Mouse (Mus musculus) ES-E14 (cell line): ENCODE data around the gene Tex37. TPM values are rescaled to one million over a fixed set of nuclear protein-coding genes. Genes with fewer than 3 reads are reported as not detected.

Experiments
- DNase-seq: peaks from one replicate; pipeline ENCODE4 v3.0.0-alpha.2; 2013; ENCODE audit warnings: low read depth, low spot score
- H3K27ac ChIP-seq: 2 replicates; pipeline ENCODE4 v1.5.1; 2012; ENCODE audit warnings: low read depth, mild to moderate bottlenecking, low read length, moderate library complexity, mixed read lengths; ENCODE audit not compliant: poor library complexity, insufficient read depth, severe bottlenecking
- H3K36me3 ChIP-seq: 2 replicates; pipeline ENCODE4 v1.6.1; 2012; ENCODE audit warnings: mild to moderate bottlenecking, low read length, moderate library complexity, mixed read lengths; ENCODE audit not compliant: control insufficient read depth, poor library complexity, insufficient read depth, severe bottlenecking
- H3K4me1 ChIP-seq, 2 experiments: fragments of 150-350 bp in 1 of 2; sonication (generic) in 1 of 2; 2 replicates each; pipeline ENCODE4 v1.6.1; 2012; ENCODE audit warnings: low read length in 2 of 2, mild to moderate bottlenecking in 1 of 2, mixed read lengths in 1 of 2; ENCODE audit not compliant: control insufficient read depth in 2 of 2, insufficient read depth in 2 of 2, poor library complexity in 1 of 2
- H3K4me3 ChIP-seq, 2 experiments: fragments of 150-350 bp in 1 of 2; sonication (generic) in 1 of 2; 2 replicates each; pipeline ENCODE4 v1.5.1; 2012; ENCODE audit warnings: low read length in 2 of 2, low read depth in 1 of 2, mild to moderate bottlenecking in 1 of 2, mixed read lengths in 1 of 2; ENCODE audit not compliant: insufficient read depth in 1 of 2, poor library complexity in 1 of 2, severe bottlenecking in 1 of 2
- H3K9ac ChIP-seq: 2 replicates; pipeline ENCODE4 v1.6.1; 2012; ENCODE audit warnings: low read depth, mild to moderate bottlenecking, low read length, mixed read lengths; ENCODE audit not compliant: poor library complexity, insufficient read depth, severe bottlenecking
- H3K9me3 ChIP-seq: fragments of 150-350 bp; sonication (generic); 2 replicates; pipeline ENCODE4 v1.6.1; 2012; ENCODE audit warnings: low read depth, mild to moderate bottlenecking, low read length; ENCODE audit not compliant: control insufficient read depth, insufficient read depth
- CHD2 ChIP-seq: IDR thresholded peaks from 2 replicates; pipeline ENCODE4 v1.6.1; 2014; ENCODE audit warnings: mild to moderate bottlenecking, low read depth, low read length, inconsistent platforms
- HCFC1 ChIP-seq: IDR thresholded peaks from 2 replicates; pipeline ENCODE4 v1.6.1; 2012; ENCODE audit warnings: low read length, inconsistent platforms, borderline replicate concordance; ENCODE audit not compliant: insufficient read depth
- MAFK ChIP-seq: IDR thresholded peaks from 2 replicates; pipeline ENCODE4 v1.6.1; 2014; ENCODE audit warnings: mild to moderate bottlenecking, low read depth, low read length, inconsistent platforms; ENCODE audit not compliant: insufficient read depth
- ZC3H11A ChIP-seq: IDR thresholded peaks from 2 replicates; pipeline ENCODE4 v1.6.1; 2012; ENCODE audit warnings: low read depth, mild to moderate bottlenecking, inconsistent platforms, low read length, borderline replicate concordance
- ZNF384 ChIP-seq: IDR thresholded peaks from 2 replicates; pipeline ENCODE4 v1.6.1; 2012; ENCODE audit warnings: low read depth, low read length, inconsistent platforms
- in situ Hi-C, 2 experiments: fragments of 600-800 bp; cut with MboI; formaldehyde crosslinking; loops; one replicate each; pipeline ENCODE4 v1.15.1; 2025; ENCODE audit warnings: low sequenced_read_pairs in 2 of 2, inconsistent platforms in 1 of 2; ENCODE audit not compliant: unreplicated experiment in 2 of 2
- total RNA-seq: library from RNA; depleted of rRNA; stranded (reverse); fragments of 300-350 nt; gene quantifications from 2 replicates; pipeline ENCODE4 v1.2.3, GENCODE M21; 2012

Tex37 gene
- total RNA-seq, 1 experiment, result not detected

DNA sequence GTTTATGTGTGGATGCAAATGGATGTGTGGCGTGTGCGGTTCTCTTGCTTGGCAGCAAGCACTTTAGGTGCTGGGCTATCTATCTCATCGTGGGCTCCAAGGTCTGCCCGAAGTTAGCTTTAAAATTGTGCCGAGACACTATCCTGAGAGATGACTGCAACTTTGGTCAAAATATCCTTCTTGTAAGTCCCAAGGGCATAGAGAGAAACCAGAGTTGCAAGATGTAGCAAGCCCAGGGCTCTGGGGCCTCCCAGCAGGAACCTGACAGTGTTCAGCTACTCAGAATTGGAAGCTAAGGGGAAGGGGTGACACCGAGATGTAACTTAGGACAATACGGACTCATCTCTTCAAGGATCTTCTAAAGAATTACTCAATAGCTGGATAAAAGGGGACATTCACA, 9.2 kb downstream of the Tex37 start:
- Histone ChIP-seq H3K9ac (no peak overlapping the region), H3K4me3 (no peak overlapping the region)
- in situ Hi-C loops, result no loop called here

DNA sequence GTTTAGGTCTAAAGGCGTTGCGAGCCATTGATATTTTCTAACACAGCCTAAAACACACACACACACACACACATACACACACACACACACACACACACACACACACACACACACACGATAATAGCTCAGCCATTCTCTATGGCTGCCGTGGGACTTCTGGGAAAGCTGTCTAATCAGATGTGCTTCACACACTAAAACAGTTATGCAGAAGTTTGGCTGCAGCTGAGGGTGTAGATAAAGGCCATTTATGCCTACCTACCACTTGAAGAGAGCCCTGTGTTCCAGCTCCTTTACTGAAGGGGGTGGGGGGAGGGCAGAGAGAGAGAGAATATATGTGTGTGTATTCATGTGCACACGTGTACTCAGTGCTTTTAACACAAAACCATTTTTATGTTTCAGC, 15.0 kb downstream of the Tex37 start:
- peaks cover 2% of the 10 kb centered on the region; the same call in 1 of the 2 replicates for H3K36me3 ChIP-seq
- no peak for TF ChIP-seq CHD2
- TF ChIP-seq ZNF384, result no peak
- no peak for TF ChIP-seq MAFK
- no peak for TF ChIP-seq HCFC1
- TF ChIP-seq ZC3H11A, result no peak
- no peak for DNase-seq
- H3K4me1 ChIP-seq, result no peaks in the 10 kb centered on the region
- in situ Hi-C loops, result no loop called here
- no peak overlapping the region for H3K9ac ChIP-seq
- no peak overlapping the region for H3K4me3 ChIP-seq
- no peaks in the 10 kb centered on the region for H3K9me3 ChIP-seq
- no peak overlapping the region for H3K27ac ChIP-seq

More for the DNA sequence above, 9.2 kb downstream of the Tex37 start:
- peaks cover 0 to 2% of the 10 kb centered on the region in 2 experiments; a peak in 2 of 4 replicates for H3K4me1 ChIP-seq
- no peaks in the 10 kb centered on the region for H3K36me3 ChIP-seq
- TF ChIP-seq HCFC1 (no peak), CHD2 (no peak), MAFK (no peak), ZNF384 (no peak), ZC3H11A (no peak)
- H3K9me3 ChIP-seq, result no peaks in the 10 kb centered on the region
- DNase-seq, result no peak
- H3K27ac ChIP-seq, result no peak overlapping the region

DNA sequence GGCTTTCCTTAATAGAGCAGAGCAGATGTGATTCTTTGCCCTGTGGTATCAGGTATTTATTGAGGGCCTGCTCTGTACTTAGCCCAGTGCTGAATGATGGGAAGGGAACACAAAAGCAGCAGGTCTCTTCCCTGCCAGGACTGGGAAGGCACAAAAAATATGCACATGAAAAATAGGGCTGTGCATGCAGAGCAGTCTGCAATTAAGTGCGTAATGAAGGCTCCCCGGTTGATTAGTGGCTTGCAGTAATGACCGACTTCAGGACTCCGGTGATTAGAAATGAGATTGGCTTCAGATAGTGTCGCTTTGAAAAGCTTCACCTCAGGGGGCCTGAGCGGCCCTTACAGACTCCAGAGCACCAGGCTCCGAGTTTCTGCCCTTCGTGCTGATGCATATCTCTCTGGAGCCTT, 19.1 kb downstream of the Tex37 start:
- Histone ChIP-seq H3K9ac (no peak overlapping the region), H3K4me3 (no peak overlapping the region), H3K4me1 (no peaks in the 10 kb centered on the region), H3K36me3 (peaks cover 2% of the 10 kb centered on the region; the same call in 1 of the 2 replicates), H3K27ac (no peak overlapping the region), H3K9me3 (no peaks in the 10 kb centered on the region)
- DNase-seq, result no peak
- in situ Hi-C loops, result no loop called here
- no peak for TF ChIP-seq ZNF384
- TF ChIP-seq MAFK, result no peak
- no peak for TF ChIP-seq ZC3H11A
- no peak for TF ChIP-seq HCFC1
- TF ChIP-seq CHD2, result no peak

DNA sequence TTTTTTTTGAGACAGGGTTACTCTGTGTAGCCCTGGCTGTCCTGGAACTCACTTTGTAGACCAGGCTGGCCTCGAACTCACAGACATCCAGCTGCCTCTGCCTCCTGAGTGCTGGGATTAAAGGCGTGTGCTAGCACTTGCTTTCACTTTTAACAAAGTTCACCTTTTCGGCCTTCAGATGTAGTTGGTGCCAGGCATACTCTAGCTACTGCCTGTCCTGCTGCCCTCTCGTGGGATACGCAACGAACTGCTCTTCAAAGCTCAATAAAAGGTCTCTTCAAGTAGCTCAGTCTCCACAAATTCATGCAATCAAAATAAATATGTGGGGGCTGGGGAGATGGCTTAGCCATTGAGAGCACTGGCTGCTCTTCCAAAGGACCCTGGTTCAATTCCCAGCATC, 20.6 kb downstream of the Tex37 start:
- Histone ChIP-seq H3K9ac (no peak overlapping the region), H3K27ac (no peak overlapping the region), H3K36me3 (no peaks in the 10 kb centered on the region), H3K4me3 (no peak overlapping the region), H3K9me3 (no peaks in the 10 kb centered on the region), H3K4me1 (no peaks in the 10 kb centered on the region)
- DNase-seq, result no peak
- in situ Hi-C loops, result no loop called here
- TF ChIP-seq HCFC1 (no peak), CHD2 (no peak), MAFK (no peak), ZC3H11A (no peak), ZNF384 (no peak)

DNA sequence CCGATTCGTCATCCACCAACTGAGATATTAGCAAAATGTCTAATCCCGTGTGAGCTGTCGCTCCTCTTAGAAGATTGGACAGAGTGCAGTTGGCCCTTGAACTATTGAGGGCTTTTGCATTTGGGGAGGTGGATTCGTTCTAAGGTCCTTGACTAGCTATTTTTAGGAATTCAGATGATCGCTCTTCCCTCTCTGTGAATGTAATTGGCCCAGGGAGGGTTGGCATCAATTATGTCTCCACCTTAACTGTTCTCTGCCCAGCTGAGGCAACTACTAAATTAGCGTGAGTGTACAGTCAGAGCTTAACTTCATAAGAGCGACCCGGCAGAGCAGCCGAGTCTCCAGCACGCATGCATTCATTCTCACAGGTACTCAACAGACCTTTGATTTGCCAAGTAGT, 30.7 kb downstream of the Tex37 start:
- Histone ChIP-seq H3K4me3 (no peak overlapping the region), H3K27ac (no peak overlapping the region), H3K9me3 (no peaks in the 10 kb centered on the region), H3K36me3 (peaks cover 18% of the 10 kb centered on the region), H3K9ac (no peak overlapping the region), H3K4me1 (peaks cover 0 to 6% of the 10 kb centered on the region in 2 experiments; a peak in 1 of 4 replicates)
- DNase-seq, result no peak
- TF ChIP-seq MAFK, result no peak
- no peak for TF ChIP-seq ZC3H11A
- no peak for TF ChIP-seq ZNF384
- no peak for TF ChIP-seq CHD2
- no peak for TF ChIP-seq HCFC1
- in situ Hi-C loops, result no loop called here
